Mouse (Mus musculus): ENCODE results near the gene Fads6. TPM values are rescaled to one million over a fixed set of nuclear protein-coding genes. Genes with fewer than 3 reads are reported as not detected.

The Fads6 gene
- polyA plus RNA-seq, 1 experiment from 2014 or later: 0.11 TPM

Small RNA genes within 50 kb of the gene (microRNA-seq; reads per million reads assigned to microRNA genes)
- not detected for gene Gm25837

Other genes with a start within 250 kb of the Fads6 start
- not detected in 2 replicates for gene Cd300ld3, start 249.3 kb downstream of the Fads6 start, polyA plus RNA-seq (2016; fragmentation: Nextera tagmentation; extraction: Ambion mirVana)
- gene Cd300e, start 235.5 kb downstream of the Fads6 start, polyA plus RNA-seq (2016; fragmentation: Nextera tagmentation; extraction: Ambion mirVana): not detected in 2 replicates
- 1.5 TPM in 2 replicates for gene Rab37, start 206.2 kb downstream of the Fads6 start, polyA plus RNA-seq (2016; fragmentation: Nextera tagmentation; extraction: Ambion mirVana)
- 0.15 and 0.24 TPM in 2 replicates for gene Cd300lf, start 163.7 kb downstream of the Fads6 start, polyA plus RNA-seq (2016; fragmentation: Nextera tagmentation; extraction: Ambion mirVana)
- gene Slc9a3r1, start 134.3 kb downstream of the Fads6 start, polyA plus RNA-seq (2016; fragmentation: Nextera tagmentation; extraction: Ambion mirVana): 34.3 and 34.6 TPM in 2 replicates
- 7.9 and 9.2 TPM in 2 replicates for gene Tmem104, start 110.2 kb downstream of the Fads6 start, polyA plus RNA-seq (2016; fragmentation: Nextera tagmentation; extraction: Ambion mirVana)
- 18.5 and 19.2 TPM in 2 replicates for gene Nat9, start 109.8 kb downstream of the Fads6 start, polyA plus RNA-seq (2016; fragmentation: Nextera tagmentation; extraction: Ambion mirVana)
- gene Grin2c, start 30.4 kb downstream of the Fads6 start, polyA plus RNA-seq (2016; fragmentation: Nextera tagmentation; extraction: Ambion mirVana): 0.06 and 0.17 TPM in 2 replicates
- 15.9 and 18.4 TPM in 2 replicates for gene Fdxr, start 20.6 kb downstream of the Fads6 start, polyA plus RNA-seq (2016; fragmentation: Nextera tagmentation; extraction: Ambion mirVana)
- not detected in 2 replicates for gene Otop2, start 9.5 kb upstream of the Fads6 start, polyA plus RNA-seq (2016; fragmentation: Nextera tagmentation; extraction: Ambion mirVana)
- gene Ush1g, start 24.4 kb upstream of the Fads6 start, polyA plus RNA-seq (2016; fragmentation: Nextera tagmentation; extraction: Ambion mirVana): 0.05 TPM in 1 of 2 replicates, not detected in the other
- gene Otop3, start 37.1 kb upstream of the Fads6 start, polyA plus RNA-seq (2016; fragmentation: Nextera tagmentation; extraction: Ambion mirVana): 0.28 and 0.43 TPM in 2 replicates
- gene Hid1, start 70.1 kb upstream of the Fads6 start, polyA plus RNA-seq (2016; fragmentation: Nextera tagmentation; extraction: Ambion mirVana): 32.9 and 38.6 TPM in 2 replicates
- 32.4 and 36.6 TPM in 2 replicates for gene Cdr2l, start 84.3 kb upstream of the Fads6 start, polyA plus RNA-seq (2016; fragmentation: Nextera tagmentation; extraction: Ambion mirVana)
- gene Mrpl58, start 106.1 kb upstream of the Fads6 start, polyA plus RNA-seq (2016; fragmentation: Nextera tagmentation; extraction: Ambion mirVana): 234 and 265 TPM in 2 replicates
- 873 and 889 TPM in 2 replicates for gene Atp5h, start 122.3 kb upstream of the Fads6 start, polyA plus RNA-seq (2016; fragmentation: Nextera tagmentation; extraction: Ambion mirVana)
- gene Kctd2, start 122.5 kb upstream of the Fads6 start, polyA plus RNA-seq (2016; fragmentation: Nextera tagmentation; extraction: Ambion mirVana): 32.0 and 40.4 TPM in 2 replicates
- gene Trim80, start 142.9 kb upstream of the Fads6 start, polyA plus RNA-seq (2016; fragmentation: Nextera tagmentation; extraction: Ambion mirVana): not detected in 2 replicates
- gene Slc16a5, start 164.8 kb upstream of the Fads6 start, polyA plus RNA-seq (2016; fragmentation: Nextera tagmentation; extraction: Ambion mirVana): 0.20 and 0.30 TPM in 2 replicates
- gene Armc7, start 178.0 kb upstream of the Fads6 start, polyA plus RNA-seq (2016; fragmentation: Nextera tagmentation; extraction: Ambion mirVana): 10.3 and 13.1 TPM in 2 replicates
- gene Nt5c, start 194.2 kb upstream of the Fads6 start, polyA plus RNA-seq (2016; fragmentation: Nextera tagmentation; extraction: Ambion mirVana): 81.6 and 83.8 TPM in 2 replicates
- gene Jpt1, start 216.7 kb upstream of the Fads6 start, polyA plus RNA-seq (2016; fragmentation: Nextera tagmentation; extraction: Ambion mirVana): 1,008 and 1,026 TPM in 2 replicates
- gene Sumo2, start 238.6 kb upstream of the Fads6 start, polyA plus RNA-seq (2016; fragmentation: Nextera tagmentation; extraction: Ambion mirVana): 1,412 and 1,429 TPM in 2 replicates